Mouse (Mus musculus): ENCODE data around the gene Zfand2a. TPM values are rescaled to one million over a fixed set of nuclear protein-coding genes. Genes with fewer than 3 reads are reported as not detected.

Gene Zfand2a
- 8.2 and 10.1 TPM in 2 replicates for polyA plus RNA-seq (2015; fragmentation: Nextera tagmentation; extraction: Ambion mirVana)

DNA sequence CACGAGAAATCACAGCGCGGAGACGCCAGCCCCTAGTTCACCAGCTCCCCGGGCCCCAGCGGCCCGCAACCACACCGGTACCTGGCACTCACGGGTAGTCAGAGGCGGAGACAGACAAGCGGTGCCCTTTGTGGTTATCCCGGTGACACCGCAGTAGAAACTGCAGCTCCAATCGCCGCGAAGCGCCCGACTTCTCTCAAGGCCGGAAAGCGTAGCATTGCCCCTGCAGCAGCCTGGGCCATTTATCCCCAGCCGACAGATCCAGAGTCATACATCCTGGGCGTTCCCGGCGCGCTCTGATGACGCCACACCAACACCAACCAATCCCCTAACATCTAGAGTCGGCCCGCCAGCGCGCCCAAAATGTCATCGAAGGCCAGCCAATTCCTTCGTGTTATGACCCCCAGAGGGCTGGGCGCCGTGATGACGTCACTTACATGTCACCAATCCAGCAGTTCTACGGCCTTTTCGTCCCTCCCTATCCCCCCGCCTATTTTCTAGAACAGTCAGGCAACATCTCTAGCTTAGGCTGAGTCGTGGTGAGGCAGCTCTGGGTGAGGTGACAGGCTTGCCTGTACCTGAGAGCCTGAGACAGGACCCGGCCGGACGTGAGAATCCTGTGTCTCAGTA lies at the start of gene Zfand2a:
Gene Zfand2a, minus strand, starts transcription at position 365 of the 630 bp plus-strand sequence.
- Histone ChIP-seq H3K4me3 (peak within 1 kb of the TSS; percentile 72), H3K27ac (replicated peaks) (peak within 1 kb of the TSS; percentile 84), H3K4me2 (peak within 1 kb of the TSS; percentile 94), H3K36me3 (peaks cover 34% of the 10 kb centered on the region), H3K4me1 (peaks cover 15% of the 10 kb centered on the region), H3K9me3 (peaks cover 6% of the 10 kb centered on the region), H3K27me3 (replicated peaks) (no peaks in the 10 kb centered on the region), H3K9ac (peak within 1 kb of the TSS; percentile 86)
- ATAC-seq (ENCODE audit: extremely low read depth, insufficient number of reproducible peaks, low FRiP score, low TSS enrichment): peak; percentile 93
- under 1% methylated on average over 42 of the region's 42 CpGs for WGBS

DNA sequence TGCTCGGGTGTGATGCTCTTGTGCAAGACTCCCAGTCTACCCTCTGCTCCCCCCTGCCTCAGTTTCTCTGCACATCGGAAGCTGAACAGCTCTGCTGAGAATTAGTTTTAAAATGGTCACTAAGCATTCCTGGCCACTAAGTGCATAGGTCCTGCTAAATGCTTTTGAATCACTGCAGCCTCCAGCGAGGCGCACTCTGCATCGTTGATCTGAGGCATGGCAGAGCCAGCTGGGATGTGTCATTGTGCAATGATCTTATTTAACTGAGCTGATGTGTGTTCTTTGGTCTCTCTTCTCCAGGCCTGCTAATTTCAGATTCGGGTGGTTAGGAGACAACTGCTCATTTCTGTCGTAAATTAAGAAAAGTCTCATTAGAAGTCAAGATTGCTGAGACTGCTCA lies 44.5 kb upstream of the Zfand2a start:
- Histone ChIP-seq H3K4me2 (no peak overlapping the region), H3K9ac (no peak overlapping the region), H3K27me3 (replicated peaks) (peaks cover 78% of the 10 kb centered on the region), H3K4me3 (no peak overlapping the region), H3K9me3 (no peaks in the 10 kb centered on the region), H3K27ac (replicated peaks) (no peak overlapping the region), H3K36me3 (no peaks in the 10 kb centered on the region), H3K4me1 (no peaks in the 10 kb centered on the region)
- no peak for ATAC-seq (ENCODE audit: extremely low read depth, insufficient number of reproducible peaks, low FRiP score, low TSS enrichment)
- 59% methylated on average over 7 of the region's 7 CpGs for WGBS

- H3K9ac ChIP-seq: no peak overlapping the region
- no peak for ATAC-seq (ENCODE audit: extremely low read depth, insufficient number of reproducible peaks, low FRiP score, low TSS enrichment)
- peaks cover 24% of the 10 kb centered on the region for H3K4me1 ChIP-seq
- no peak overlapping the region for H3K4me3 ChIP-seq
- WGBS: 48% methylated on average over 10 of the region's 10 CpGs
- H3K4me2 ChIP-seq: no peak overlapping the region
- H3K27ac ChIP-seq (replicated peaks): no peak overlapping the region
- no peaks in the 10 kb centered on the region for H3K9me3 ChIP-seq
- H3K27me3 ChIP-seq (replicated peaks): peaks cover 26% of the 10 kb centered on the region
- no peaks in the 10 kb centered on the region for H3K36me3 ChIP-seq
Measured at GRCm38 (mm10) chr5:139521987-139522386, 37.6 kb upstream of the Zfand2a start.

DNA sequence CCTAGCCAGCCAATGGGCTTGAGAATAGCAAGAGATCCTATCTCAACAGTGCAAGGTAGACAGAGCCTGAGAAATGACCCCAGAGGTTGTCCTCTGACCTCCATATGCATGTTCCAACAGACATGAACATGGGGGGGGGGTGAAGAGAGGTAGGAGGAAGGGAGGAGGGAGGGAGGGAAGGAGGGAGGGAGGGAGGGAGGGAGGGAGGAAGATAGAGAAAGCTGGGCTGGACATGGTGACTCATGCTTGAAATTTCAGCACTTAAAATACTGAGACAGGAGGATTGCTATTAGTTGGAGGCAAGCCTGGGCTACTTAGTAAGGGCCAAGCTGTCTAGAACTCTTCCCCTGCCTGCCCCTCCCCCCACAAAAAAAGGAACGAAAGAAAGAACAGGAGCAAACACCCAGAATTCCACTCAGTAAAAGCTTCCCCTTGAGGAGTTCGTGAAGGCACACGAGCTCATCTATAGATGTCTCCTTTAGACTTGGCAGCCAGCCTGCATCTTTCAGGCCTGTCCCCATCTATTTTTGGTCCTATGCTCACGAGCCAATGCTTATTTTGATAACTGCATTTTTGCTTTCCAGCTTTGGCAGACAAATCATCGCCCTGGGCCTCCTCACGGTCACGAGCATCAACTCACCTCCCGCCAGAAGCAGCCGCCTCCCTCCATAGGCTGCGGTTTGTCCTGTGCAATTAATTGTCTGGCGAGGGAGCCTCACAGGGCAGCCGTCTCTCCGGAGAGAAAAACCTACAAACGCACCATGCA lies 35.9 kb upstream of the Zfand2a start:
- Histone ChIP-seq H3K4me1 (peaks cover 29% of the 10 kb centered on the region), H3K27me3 (replicated peaks) (peaks cover 28% of the 10 kb centered on the region), H3K9me3 (no peaks in the 10 kb centered on the region), H3K9ac (peak overlapping the region; percentile 1; the same call in 1 of the 2 replicates), H3K4me2 (peak overlapping the region; percentile 3), H3K4me3 (no peak overlapping the region), H3K36me3 (no peaks in the 10 kb centered on the region), H3K27ac (replicated peaks) (peak overlapping the region; percentile 82)
- peak; percentile 49; the same call in 1 of the 2 replicates for ATAC-seq (ENCODE audit: extremely low read depth, insufficient number of reproducible peaks, low FRiP score, low TSS enrichment)
- WGBS: 14% methylated on average over 14 of the region's 14 CpGs

- Histone ChIP-seq H3K27me3 (replicated peaks) (peaks cover 23% of the 10 kb centered on the region), H3K4me1 (peaks cover 19% of the 10 kb centered on the region), H3K9ac (0 out of 2 replicates have a peak overlapping the region, but pooled peaks have one; percentile 16), H3K4me2 (peak overlapping the region; percentile 22), H3K27ac (replicated peaks) (no peak overlapping the region), H3K4me3 (no peak overlapping the region), H3K9me3 (no peaks in the 10 kb centered on the region), H3K36me3 (no peaks in the 10 kb centered on the region)
- WGBS: 21% methylated on average over 11 of the region's 11 CpGs
- no peak for ATAC-seq (ENCODE audit: extremely low read depth, insufficient number of reproducible peaks, low FRiP score, low TSS enrichment)
Measured at GRCm38 (mm10) chr5:139516281-139516680, 31.9 kb upstream of the Zfand2a start.

GRCm38 (mm10) chr5:139512201-139512600 lies 27.9 kb upstream of the Zfand2a start:
- no peak for ATAC-seq (ENCODE audit: extremely low read depth, insufficient number of reproducible peaks, low FRiP score, low TSS enrichment)
- H3K4me3 ChIP-seq: no peak overlapping the region
- 74% methylated on average over 4 of the region's 4 CpGs for WGBS

DNA sequence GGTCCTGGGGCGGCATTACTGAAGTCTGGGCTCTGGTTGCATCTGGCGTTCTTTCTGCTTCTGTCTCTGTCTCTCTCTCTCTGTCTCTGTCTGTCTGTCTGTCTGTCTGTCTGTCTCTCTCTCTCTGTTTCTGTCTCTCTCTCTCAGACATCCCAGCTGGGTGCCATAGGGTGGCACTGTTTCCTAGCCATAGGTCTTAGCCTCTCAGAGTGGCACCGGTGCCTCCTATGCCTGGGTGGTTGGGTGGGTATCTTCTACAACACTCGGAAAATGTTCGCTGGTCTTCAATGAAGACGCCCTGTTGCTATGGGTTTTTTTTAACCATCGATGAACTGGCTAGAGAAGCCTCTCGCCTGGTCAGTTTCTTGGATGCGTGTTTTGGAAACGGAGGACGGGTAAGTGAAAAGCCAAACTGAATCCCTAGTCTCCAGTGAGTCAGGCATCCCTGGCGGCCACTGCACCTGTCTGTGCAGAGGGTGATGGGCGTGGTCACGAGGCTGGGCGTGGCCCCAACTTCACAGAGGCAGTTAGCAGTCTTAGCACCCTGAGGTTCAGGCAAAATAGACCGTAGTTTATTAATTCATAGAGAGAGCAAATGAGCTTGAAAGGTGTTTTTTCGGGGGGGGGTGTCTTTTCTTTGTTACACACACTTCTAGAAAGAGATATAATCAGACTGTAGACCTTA lies 26.5 kb upstream of the Zfand2a start:
- Histone ChIP-seq H3K27me3 (replicated peaks) (peaks cover 57% of the 10 kb centered on the region), H3K36me3 (no peaks in the 10 kb centered on the region), H3K4me1 (no peaks in the 10 kb centered on the region), H3K9ac (no peak overlapping the region), H3K27ac (replicated peaks) (no peak overlapping the region), H3K9me3 (no peaks in the 10 kb centered on the region), H3K4me3 (no peak overlapping the region), H3K4me2 (no peak overlapping the region)
- ATAC-seq (ENCODE audit: extremely low read depth, insufficient number of reproducible peaks, low FRiP score, low TSS enrichment): no peak
- 19% methylated on average over 17 of the region's 17 CpGs for WGBS

More at GRCm38 (mm10) chr5:139512201-139512600, 27.9 kb upstream of the Zfand2a start:
- Histone ChIP-seq H3K27me3 (replicated peaks) (peaks cover 48% of the 10 kb centered on the region), H3K4me1 (peaks cover 5% of the 10 kb centered on the region; the same call in 1 of the 2 replicates), H3K9ac (no peak overlapping the region), H3K9me3 (no peaks in the 10 kb centered on the region), H3K36me3 (no peaks in the 10 kb centered on the region), H3K27ac (replicated peaks) (no peak overlapping the region), H3K4me2 (no peak overlapping the region)

DNA sequence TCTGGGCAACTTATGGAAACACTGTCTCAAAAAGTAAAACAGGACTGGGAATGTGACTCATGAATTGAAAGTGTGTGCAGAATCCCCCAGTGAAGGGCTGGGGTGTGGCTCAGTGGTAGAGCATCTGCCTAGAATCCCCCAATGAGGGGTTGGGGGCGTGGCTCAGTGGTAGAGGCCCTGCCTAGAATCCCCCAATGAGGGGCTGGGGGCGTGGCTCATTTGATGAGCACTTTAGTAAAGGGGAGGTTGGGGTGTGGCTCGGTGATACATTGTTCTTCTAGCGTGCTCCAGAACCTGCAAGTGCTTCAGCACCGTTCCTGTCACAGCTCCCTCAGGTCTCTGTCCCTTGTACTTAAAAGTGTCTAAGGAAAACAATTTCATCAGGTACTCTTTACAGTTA lies 21.9 kb upstream of the Zfand2a start:
- no peak for ATAC-seq (ENCODE audit: extremely low read depth, insufficient number of reproducible peaks, low FRiP score, low TSS enrichment)
- no peak overlapping the region for H3K27ac ChIP-seq (replicated peaks)
- H3K4me3 ChIP-seq: no peak overlapping the region
- H3K36me3 ChIP-seq: no peaks in the 10 kb centered on the region
- WGBS: 13% methylated on average over 5 of the region's 5 CpGs
- H3K9ac ChIP-seq: no peak overlapping the region
- no peaks in the 10 kb centered on the region for H3K4me1 ChIP-seq
- no peak overlapping the region for H3K4me2 ChIP-seq
- H3K9me3 ChIP-seq: no peaks in the 10 kb centered on the region
- H3K27me3 ChIP-seq (replicated peaks): peaks cover 79% of the 10 kb centered on the region

GRCm38 (mm10) chr5:139505073-139505606 lies 20.8 kb upstream of the Zfand2a start:
- Histone ChIP-seq H3K4me1 (no peaks in the 10 kb centered on the region), H3K9me3 (no peaks in the 10 kb centered on the region), H3K27me3 (replicated peaks) (peaks cover 77% of the 10 kb centered on the region), H3K4me2 (no peak overlapping the region), H3K27ac (replicated peaks) (no peak overlapping the region), H3K9ac (no peak overlapping the region), H3K36me3 (no peaks in the 10 kb centered on the region), H3K4me3 (no peak overlapping the region)
- 4% methylated on average over 12 of the region's 14 CpGs for WGBS
- no peak for ATAC-seq (ENCODE audit: extremely low read depth, insufficient number of reproducible peaks, low FRiP score, low TSS enrichment)

- H3K4me1 ChIP-seq: no peaks in the 10 kb centered on the region
- peaks cover 88% of the 10 kb centered on the region for H3K27me3 ChIP-seq (replicated peaks)
- ATAC-seq (ENCODE audit: extremely low read depth, insufficient number of reproducible peaks, low FRiP score, low TSS enrichment): no peak
- H3K27ac ChIP-seq (replicated peaks): no peak overlapping the region
- H3K4me3 ChIP-seq: no peak overlapping the region
- no peaks in the 10 kb centered on the region for H3K36me3 ChIP-seq
- 65% methylated on average over 14 of the region's 14 CpGs for WGBS
- no peak overlapping the region for H3K4me2 ChIP-seq
- H3K9me3 ChIP-seq: no peaks in the 10 kb centered on the region
- H3K9ac ChIP-seq: no peak overlapping the region
Measured at GRCm38 (mm10) chr5:139502281-139502680, 17.9 kb upstream of the Zfand2a start.

DNA sequence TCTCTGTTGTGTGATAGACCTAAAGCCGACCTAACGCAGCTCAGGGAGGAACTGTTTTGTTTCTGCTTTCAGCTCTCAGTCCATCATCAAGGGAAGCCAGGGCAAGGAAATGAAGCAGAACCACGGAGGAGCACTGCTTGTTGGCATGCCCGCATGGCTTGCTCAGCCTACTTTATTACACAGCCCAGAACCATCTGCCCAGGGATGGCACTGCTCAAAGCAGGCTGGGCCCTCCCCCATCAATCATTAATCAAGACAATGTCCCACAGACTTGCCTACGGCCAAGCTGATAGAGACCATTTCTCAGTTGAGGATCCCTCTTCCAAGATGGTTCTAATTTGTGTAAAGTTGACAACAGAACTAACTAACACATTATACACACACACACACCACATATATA lies 14.4 kb upstream of the Zfand2a start:
- no peaks in the 10 kb centered on the region for H3K9me3 ChIP-seq
- ATAC-seq (ENCODE audit: extremely low read depth, insufficient number of reproducible peaks, low FRiP score, low TSS enrichment): no peak
- 0 out of 2 replicates have a peak, but pooled peaks cover 5% of the 10 kb centered on the region for H3K4me1 ChIP-seq
- H3K36me3 ChIP-seq: no peaks in the 10 kb centered on the region
- H3K27me3 ChIP-seq (replicated peaks): peaks cover 88% of the 10 kb centered on the region
- no peak overlapping the region for H3K9ac ChIP-seq
- no peak overlapping the region for H3K4me2 ChIP-seq
- H3K4me3 ChIP-seq: no peak overlapping the region
- H3K27ac ChIP-seq (replicated peaks): no peak overlapping the region
- WGBS: 40% methylated on average over 5 of the region's 5 CpGs

Measured in heart, embryonic 13.5 days (tissue).